Mouse (Mus musculus) Patski (cell line): ENCODE data around the gene Kank2. TPM values are rescaled to one million over a fixed set of nuclear protein-coding genes. Genes with fewer than 3 reads are reported as not detected.

ENCODE experiments used
- ATAC-seq: fragments of 100-300 bp; one replicate; pipeline ENCODE4 v1.8.0; 2021
- CTCF ChIA-PET: fragments of 350-600 bp; sonication (Branson Sonifier 250); formaldehyde crosslinking; loops from one replicate; lab custom pipeline; 2022; ENCODE audit warnings: inconsistent platforms; lab: Charles Lee
- POLR2A ChIA-PET: fragments of 350-600 bp; sonication (Branson Sonifier 250); formaldehyde crosslinking; loops from one replicate; lab custom pipeline; 2022; ENCODE audit warnings: antibody characterized with exemption, inconsistent platforms; lab: Charles Lee
- DNase-seq: peaks from one replicate; pipeline ENCODE4 v3.0.0-alpha.2; 2011; ENCODE audit warnings: low read depth, low spot score
- H3K27me3 ChIP-seq: fragments of 371-371 bp; one replicate; pipeline ENCODE4 v1.5.1; 2021
- CTCF ChIP-seq: fragments of 100-300 bp; IDR thresholded peaks from one replicate; pipeline ENCODE4 v1.5.1; 2021
- in situ Hi-C: fragments of 300-500 bp; cut with MboI; formaldehyde crosslinking; loops from 3 replicates; pipeline ENCODE4 v1.11.1; 2018; ENCODE audit warnings: low pct_unique_long_range_greater_than_20kb, mixed read lengths
- polyA plus RNA-seq: library from polyadenylated mRNA; unstranded; gene quantifications from one replicate; pipeline ENCODE4 v1.2.3, GENCODE M21; 2021

Gene Kank2
- 62.4 TPM for polyA plus RNA-seq

GRCm38 (mm10) chr9:21798345-21799009 lies at the start of gene Kank2:
Gene Kank2, minus strand, starts transcription at chr9:21798744.
- CTCF ChIA-PET = interaction anchor here (1.0 to 1.6 kb wide), 2 partner anchors 38 to 44 kb away, joined by 3 to 4 read pairs; no protein-coding TSS in a partner anchor
- H3K27me3 ChIP-seq = no peaks in the 10 kb centered on the region
- peak; percentile 77 for ATAC-seq
- no peak for TF ChIP-seq CTCF
- DNase-seq = peak; percentile 20
- POLR2A ChIA-PET = interaction anchor here (1.4 kb wide), 1 partner anchor 45 kb away, joined by 4 read pairs; no protein-coding TSS in a partner anchor
- in situ Hi-C loops = no loop called here

- ChIA-PET CTCF (interaction anchor here (1.6 kb wide), 1 partner anchor 14 kb away, joined by 3 read pairs; no protein-coding TSS in a partner anchor), POLR2A (no interaction called here)
- no peak for DNase-seq
- no peaks in the 10 kb centered on the region for H3K27me3 ChIP-seq
- in situ Hi-C loops = no loop called here
- TF ChIP-seq CTCF = no peak
- ATAC-seq = no peak
Observed at GRCm38 (mm10) chr9:21847926-21848325, 49.4 kb upstream of the Kank2 start.

GRCm38 (mm10) chr9:21847425-21847824 lies 48.9 kb upstream of the Kank2 start:
- CTCF ChIA-PET = interaction anchor here (1.6 kb wide), 1 partner anchor 15 kb away, joined by 3 read pairs; no protein-coding TSS in a partner anchor
- in situ Hi-C loops = no loop called here
- POLR2A ChIA-PET = no interaction called here
- DNase-seq (no peak), ATAC-seq (no peak)
- TF ChIP-seq CTCF = no peak
- no peaks in the 10 kb centered on the region for H3K27me3 ChIP-seq

GRCm38 (mm10) chr9:21846755-21847341 lies 48.3 kb upstream of the Kank2 start:
- ATAC-seq = no peak
- CTCF ChIA-PET = no interaction called here
- POLR2A ChIA-PET = no interaction called here
- no peak for DNase-seq
- no peak for TF ChIP-seq CTCF
- no peaks in the 10 kb centered on the region for H3K27me3 ChIP-seq
- in situ Hi-C loops = no loop called here

- in situ Hi-C loops = no loop called here
Observed at GRCm38 (mm10) chr9:21845381-21846080, 47.0 kb upstream of the Kank2 start.

GRCm38 (mm10) chr9:21843086-21843485 lies 44.5 kb upstream of the Kank2 start:
- no peak for TF ChIP-seq CTCF
- no peaks in the 10 kb centered on the region for H3K27me3 ChIP-seq
- in situ Hi-C loops = no loop called here
- ATAC-seq (no peak), DNase-seq (no peak)
- ChIA-PET CTCF (no interaction called here), POLR2A (interaction anchor here (1.6 kb wide), 1 partner anchor 10 kb away, joined by 4 read pairs; no protein-coding TSS in a partner anchor)

More at GRCm38 (mm10) chr9:21845381-21846080, 47.0 kb upstream of the Kank2 start:
- no peak for DNase-seq
- ATAC-seq = no peak
- CTCF ChIA-PET = no interaction called here
- no peaks in the 10 kb centered on the region for H3K27me3 ChIP-seq
- no peak for TF ChIP-seq CTCF
- POLR2A ChIA-PET = no interaction called here

- CTCF ChIA-PET = interaction anchor here (1.1 kb wide), 1 partner anchor 27 kb away, joined by 5 read pairs; no protein-coding TSS in a partner anchor
- ATAC-seq = no peak
Observed at GRCm38 (mm10) chr9:21842391-21842790, 43.8 kb upstream of the Kank2 start.

GRCm38 (mm10) chr9:21841340-21841739 lies 42.8 kb upstream of the Kank2 start:
- in situ Hi-C loops = no loop called here
- POLR2A ChIA-PET = interaction anchor here (1.6 kb wide), 1 partner anchor 12 kb away, joined by 4 read pairs; no protein-coding TSS in a partner anchor
- CTCF ChIA-PET = interaction anchor here (1.1 kb wide), 1 partner anchor 28 kb away, joined by 5 read pairs; no protein-coding TSS in a partner anchor
- ATAC-seq (no peak), DNase-seq (no peak)
- no peaks in the 10 kb centered on the region for H3K27me3 ChIP-seq
- TF ChIP-seq CTCF = no peak

More at GRCm38 (mm10) chr9:21842391-21842790, 43.8 kb upstream of the Kank2 start:
- TF ChIP-seq CTCF = no peak
- POLR2A ChIA-PET = interaction anchor here (0.6 to 1.6 kb wide), 2 partner anchors 11 to 46 kb away, joined by 3 to 4 read pairs; no protein-coding TSS in a partner anchor
- no peak for DNase-seq
- H3K27me3 ChIP-seq = no peaks in the 10 kb centered on the region
- in situ Hi-C loops = no loop called here

GRCm38 (mm10) chr9:21840115-21840787 lies 41.7 kb upstream of the Kank2 start:
- no peak for TF ChIP-seq CTCF
- POLR2A ChIA-PET = no interaction called here
- ATAC-seq = no peak
- CTCF ChIA-PET = interaction anchor here (0.9 to 1.1 kb wide), 2 partner anchors 30 to 36 kb away, joined by 3 to 5 read pairs; no protein-coding TSS in a partner anchor
- in situ Hi-C loops = no loop called here
- no peaks in the 10 kb centered on the region for H3K27me3 ChIP-seq
- no peak for DNase-seq

GRCm38 (mm10) chr9:21837690-21838089 lies 39.1 kb upstream of the Kank2 start:
- ATAC-seq (no peak), DNase-seq (no peak)
- in situ Hi-C loops = no loop called here
- H3K27me3 ChIP-seq = no peaks in the 10 kb centered on the region
- CTCF ChIA-PET = no interaction called here
- POLR2A ChIA-PET = no interaction called here
- no peak for TF ChIP-seq CTCF
